Mouse (Mus musculus): ENCODE data around the gene Gdpd5.
"Not testable (repeated sequence)": the region's sequence is repeated elsewhere in the genome, so short reads cannot be mapped to it uniquely, and the experiment has no call there.

The Gdpd5 gene

GRCm38 (mm10) chr7:99366716-99367115 lies 14.5 kb upstream of the Gdpd5 start:
- no peak for DNase-seq (ENCODE audit: low spot score)

- DNase-seq (ENCODE audit: low spot score) = not testable (repeated sequence)
Measured at GRCm38 (mm10) chr7:99374325-99374724, 6.9 kb upstream of the Gdpd5 start.

GRCm38 (mm10) chr7:99375455-99375854 lies 5.8 kb upstream of the Gdpd5 start:
- DNase-seq (ENCODE audit: low spot score) = no peak

GRCm38 (mm10) chr7:99378870-99379269 lies 2.3 kb upstream of the Gdpd5 start:
- DNase-seq (ENCODE audit: low spot score) = no peak

- no peak for DNase-seq (ENCODE audit: low spot score)
Measured at GRCm38 (mm10) chr7:99380491-99381213, 562 bp upstream of the Gdpd5 start.

GRCm38 (mm10) chr7:99382088-99383000 lies 1.1 kb downstream of the Gdpd5 start:
- DNase-seq (ENCODE audit: low spot score) = no peak

- no peak for DNase-seq (ENCODE audit: low spot score)
Measured at GRCm38 (mm10) chr7:99383246-99383645, 2.0 kb downstream of the Gdpd5 start.

GRCm38 (mm10) chr7:99384101-99384611 lies 2.9 kb downstream of the Gdpd5 start:
- DNase-seq (ENCODE audit: low spot score) = no peak

- DNase-seq (ENCODE audit: low spot score) = no peak
Measured at GRCm38 (mm10) chr7:99386030-99386429, 4.8 kb downstream of the Gdpd5 start.

GRCm38 (mm10) chr7:99386811-99387210 lies 5.6 kb downstream of the Gdpd5 start:
- DNase-seq (ENCODE audit: low spot score) = no peak

- DNase-seq (ENCODE audit: low spot score) = no peak
Measured at GRCm38 (mm10) chr7:99387356-99387755, 6.1 kb downstream of the Gdpd5 start.

- DNase-seq (ENCODE audit: low spot score) = no peak
Measured at GRCm38 (mm10) chr7:99390559-99390958, 9.3 kb downstream of the Gdpd5 start.

GRCm38 (mm10) chr7:99392696-99393095 lies 11.5 kb downstream of the Gdpd5 start:
- no peak for DNase-seq (ENCODE audit: low spot score)

GRCm38 (mm10) chr7:99393711-99394325 lies 12.6 kb downstream of the Gdpd5 start:
- no peak for DNase-seq (ENCODE audit: low spot score)

GRCm38 (mm10) chr7:99395385-99395784 lies 14.2 kb downstream of the Gdpd5 start:
- no peak for DNase-seq (ENCODE audit: low spot score)

- DNase-seq (ENCODE audit: low spot score) = no peak
Measured at GRCm38 (mm10) chr7:99395908-99396616, 14.8 kb downstream of the Gdpd5 start.

GRCm38 (mm10) chr7:99396994-99397659 lies 15.9 kb downstream of the Gdpd5 start:
- DNase-seq (ENCODE audit: low spot score) = no peak

- no peak for DNase-seq (ENCODE audit: low spot score)
Measured at GRCm38 (mm10) chr7:99401373-99401772, 20.2 kb downstream of the Gdpd5 start.

- no peak for DNase-seq (ENCODE audit: low spot score)
Measured at GRCm38 (mm10) chr7:99402477-99402876, 21.3 kb downstream of the Gdpd5 start.

GRCm38 (mm10) chr7:99403254-99403653 lies 22.0 kb downstream of the Gdpd5 start:
- no peak for DNase-seq (ENCODE audit: low spot score)

- DNase-seq (ENCODE audit: low spot score) = no peak
Measured at GRCm38 (mm10) chr7:99404031-99404735, 23.0 kb downstream of the Gdpd5 start.

Data from left cerebral cortex, adult 11 months (tissue).